Mouse (Mus musculus): ENCODE measurements around the gene Prrx1. TPM values are rescaled to one million over a fixed set of nuclear protein-coding genes. Genes with fewer than 3 reads are reported as not detected.

Gene Prrx1
- polyA plus RNA-seq, 1 experiment: not detected

DNA sequence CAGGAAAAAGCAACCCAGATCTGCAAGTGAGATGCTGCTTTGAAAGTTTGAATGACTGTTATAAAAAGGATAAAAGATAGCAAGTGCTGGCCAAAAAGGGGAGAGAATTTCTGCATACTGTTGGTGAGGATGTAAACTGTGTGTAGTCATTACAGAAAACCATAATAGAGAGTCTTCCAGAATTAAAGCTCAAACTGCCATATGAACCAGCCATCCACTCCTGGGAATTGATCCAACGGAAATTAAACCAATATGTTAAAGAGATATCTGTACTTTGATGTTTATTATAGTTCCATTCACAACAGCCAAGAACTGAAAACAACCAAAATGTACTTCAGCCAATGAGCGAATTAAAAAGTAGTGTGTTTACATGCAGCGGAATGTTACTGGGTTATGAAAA is 37.5 kb upstream of the Prrx1 start:
- TF ChIP-seq TAL1 (IDR thresholded peaks at IDR 0.05; ENCODE audit: low read length): no peak
- no peak for TF ChIP-seq GATA1 (IDR thresholded peaks at IDR 0.05; ENCODE audit: low read length)
- Histone ChIP-seq H3K4me1 (ENCODE audit: control insufficient read depth) (no peaks in the 10 kb centered on the region), H3K36me3 (ENCODE audit: control insufficient read depth) (no peaks in the 10 kb centered on the region), H3K27me3 (ENCODE audit: control insufficient read depth) (no peaks in the 10 kb centered on the region), H3K9me3 (ENCODE audit: control insufficient read depth, low read length) (no peaks in the 10 kb centered on the region), H3K4me3 (replicated peaks) (no peak overlapping the region)

DNA sequence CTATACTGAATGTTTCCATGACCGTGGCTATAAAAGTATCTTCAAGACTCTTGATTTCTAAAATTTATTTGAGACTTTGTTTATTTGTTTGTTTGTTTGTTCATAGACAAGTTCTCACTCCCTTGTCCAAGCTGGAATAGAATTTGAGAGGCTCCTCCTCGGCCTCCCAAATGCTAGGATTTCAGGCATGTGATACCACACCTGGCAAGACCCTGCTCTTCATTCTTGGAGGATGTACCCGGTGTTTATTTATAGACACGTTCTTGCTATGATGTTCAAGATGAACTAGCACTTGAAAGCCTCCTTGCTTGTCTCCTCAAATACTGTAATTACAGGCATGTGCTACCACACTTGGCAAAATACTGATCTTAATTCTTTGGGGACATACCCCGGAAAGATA is 32.0 kb upstream of the Prrx1 start:
- Histone ChIP-seq H3K4me1 (ENCODE audit: control insufficient read depth) (no peaks in the 10 kb centered on the region), H3K36me3 (ENCODE audit: control insufficient read depth) (no peaks in the 10 kb centered on the region), H3K27me3 (ENCODE audit: control insufficient read depth) (no peaks in the 10 kb centered on the region), H3K4me3 (replicated peaks) (no peak overlapping the region), H3K9me3 (ENCODE audit: control insufficient read depth, low read length) (no peaks in the 10 kb centered on the region; the same call in 1 of the 2 replicates)
- TF ChIP-seq GATA1 (IDR thresholded peaks at IDR 0.05; ENCODE audit: low read length) (no peak), TAL1 (IDR thresholded peaks at IDR 0.05; ENCODE audit: low read length) (no peak)

DNA sequence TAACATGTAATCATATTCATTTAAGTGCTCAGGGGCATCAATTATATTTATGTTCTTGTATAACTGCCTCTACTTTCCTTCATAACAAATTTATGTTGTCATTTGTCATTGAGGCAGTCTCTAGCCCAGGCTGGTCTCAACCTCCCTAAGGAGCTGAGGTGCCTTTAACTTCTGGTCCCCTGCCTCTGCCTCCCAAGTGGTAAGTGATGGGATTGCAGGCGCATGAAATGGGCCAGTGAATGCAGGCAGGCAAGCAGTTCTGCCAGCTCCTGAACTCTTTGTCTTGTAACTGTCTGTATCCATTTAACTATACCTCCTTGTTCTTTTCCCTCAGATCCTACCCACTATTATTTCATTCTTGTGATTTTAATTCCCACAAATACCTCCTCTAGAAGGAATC is 31.4 kb upstream of the Prrx1 start:
- Histone ChIP-seq H3K36me3 (ENCODE audit: control insufficient read depth) (no peaks in the 10 kb centered on the region), H3K4me1 (ENCODE audit: control insufficient read depth) (no peaks in the 10 kb centered on the region), H3K9me3 (ENCODE audit: control insufficient read depth, low read length) (no peaks in the 10 kb centered on the region; the same call in 1 of the 2 replicates), H3K4me3 (replicated peaks) (no peak overlapping the region), H3K27me3 (ENCODE audit: control insufficient read depth) (no peaks in the 10 kb centered on the region)
- TF ChIP-seq GATA1 (IDR thresholded peaks at IDR 0.05; ENCODE audit: low read length) (no peak), TAL1 (IDR thresholded peaks at IDR 0.05; ENCODE audit: low read length) (no peak)

DNA sequence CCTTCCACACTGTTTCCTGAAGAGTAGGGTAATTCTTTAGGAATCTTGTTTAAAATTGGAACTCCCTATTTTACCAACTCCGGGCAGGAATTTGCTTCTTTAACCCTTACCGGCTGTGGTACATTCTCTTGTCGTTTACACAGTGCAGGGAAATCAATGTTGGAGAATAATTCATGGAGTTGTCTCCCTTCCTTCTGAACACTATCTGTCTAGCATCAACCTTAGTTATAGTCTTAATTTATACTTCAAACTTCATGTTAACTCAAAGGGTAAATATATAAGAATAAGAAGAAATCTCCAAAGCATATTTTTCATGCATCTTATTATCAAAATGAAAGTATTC is 25.7 kb upstream of the Prrx1 start:
- Histone ChIP-seq H3K36me3 (ENCODE audit: control insufficient read depth) (no peaks in the 10 kb centered on the region), H3K9me3 (ENCODE audit: control insufficient read depth, low read length) (no peaks in the 10 kb centered on the region; the same call in 1 of the 2 replicates), H3K4me1 (ENCODE audit: control insufficient read depth) (no peaks in the 10 kb centered on the region), H3K27me3 (ENCODE audit: control insufficient read depth) (no peaks in the 10 kb centered on the region), H3K4me3 (replicated peaks) (no peak overlapping the region)
- no peak for TF ChIP-seq GATA1 (IDR thresholded peaks at IDR 0.05; ENCODE audit: low read length)
- TF ChIP-seq TAL1 (IDR thresholded peaks at IDR 0.05; ENCODE audit: low read length): no peak

DNA sequence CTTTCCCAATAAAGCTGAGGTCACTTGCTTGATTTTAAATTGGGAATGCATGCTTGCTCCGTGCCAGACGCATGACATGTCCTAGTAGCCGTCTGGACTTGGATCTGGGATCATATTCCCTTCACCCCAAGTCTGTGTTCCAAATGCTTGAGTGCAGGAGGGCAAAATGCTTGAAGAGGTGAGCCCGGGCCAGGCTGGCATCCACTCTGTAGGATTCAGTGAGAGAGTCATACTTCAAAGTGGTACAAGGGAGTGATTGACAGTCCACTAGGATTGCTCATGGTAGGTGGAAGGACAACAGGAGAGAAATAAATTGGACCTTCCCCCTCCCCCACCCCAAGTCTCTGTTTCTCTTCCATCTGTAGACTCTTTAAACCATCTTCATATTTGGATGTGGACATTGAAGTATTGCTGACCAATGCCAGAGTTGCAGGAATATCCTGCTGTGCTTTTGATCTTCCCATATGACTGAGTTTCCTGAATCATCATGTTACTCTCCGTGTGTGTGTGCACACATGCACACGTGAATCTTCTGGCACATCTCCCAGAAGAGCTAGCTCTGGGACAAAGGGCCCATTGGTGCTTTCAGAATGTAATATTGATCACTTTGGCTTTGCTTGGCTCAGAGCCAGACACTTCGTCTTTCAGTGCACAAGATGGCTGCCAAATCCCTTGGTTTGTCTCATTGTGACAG is 25.2 kb upstream of the Prrx1 start:
- H3K9me3 ChIP-seq (ENCODE audit: control insufficient read depth, low read length): no peaks in the 10 kb centered on the region; the same call in 1 of the 2 replicates
- H3K4me3 ChIP-seq (replicated peaks): no peak overlapping the region
- TF ChIP-seq TAL1 (IDR thresholded peaks at IDR 0.05; ENCODE audit: low read length) (no peak), GATA1 (IDR thresholded peaks at IDR 0.05; ENCODE audit: low read length) (no peak)
- no peaks in the 10 kb centered on the region for H3K27me3 ChIP-seq (ENCODE audit: control insufficient read depth)
- no peaks in the 10 kb centered on the region for H3K4me1 ChIP-seq (ENCODE audit: control insufficient read depth)
- H3K36me3 ChIP-seq (ENCODE audit: control insufficient read depth): no peaks in the 10 kb centered on the region

DNA sequence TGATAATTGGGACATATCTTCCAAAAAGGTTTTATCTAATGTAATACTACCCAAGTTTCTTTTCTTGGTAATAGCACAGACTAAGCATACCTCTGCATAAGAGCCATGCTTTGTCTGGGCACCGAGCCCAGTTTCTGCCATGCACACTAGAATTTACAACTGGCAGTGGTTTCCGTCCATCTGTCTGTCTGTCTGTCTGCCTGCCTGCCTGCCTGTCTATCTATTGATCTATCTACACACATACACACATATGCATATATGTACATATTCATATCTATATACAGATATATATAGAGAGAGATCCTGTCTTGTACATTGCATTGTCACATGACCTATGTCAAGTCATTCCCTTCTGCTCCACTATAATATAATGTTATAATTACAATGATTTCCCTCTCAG is 24.3 kb upstream of the Prrx1 start:
- H3K4me3 ChIP-seq (replicated peaks): no peak overlapping the region
- TF ChIP-seq GATA1 (IDR thresholded peaks at IDR 0.05; ENCODE audit: low read length) (no peak), TAL1 (IDR thresholded peaks at IDR 0.05; ENCODE audit: low read length) (no peak)
- H3K36me3 ChIP-seq (ENCODE audit: control insufficient read depth): no peaks in the 10 kb centered on the region
- no peaks in the 10 kb centered on the region for H3K4me1 ChIP-seq (ENCODE audit: control insufficient read depth)
- H3K27me3 ChIP-seq (ENCODE audit: control insufficient read depth): no peaks in the 10 kb centered on the region
- no peaks in the 10 kb centered on the region; the same call in 1 of the 2 replicates for H3K9me3 ChIP-seq (ENCODE audit: control insufficient read depth, low read length)

DNA sequence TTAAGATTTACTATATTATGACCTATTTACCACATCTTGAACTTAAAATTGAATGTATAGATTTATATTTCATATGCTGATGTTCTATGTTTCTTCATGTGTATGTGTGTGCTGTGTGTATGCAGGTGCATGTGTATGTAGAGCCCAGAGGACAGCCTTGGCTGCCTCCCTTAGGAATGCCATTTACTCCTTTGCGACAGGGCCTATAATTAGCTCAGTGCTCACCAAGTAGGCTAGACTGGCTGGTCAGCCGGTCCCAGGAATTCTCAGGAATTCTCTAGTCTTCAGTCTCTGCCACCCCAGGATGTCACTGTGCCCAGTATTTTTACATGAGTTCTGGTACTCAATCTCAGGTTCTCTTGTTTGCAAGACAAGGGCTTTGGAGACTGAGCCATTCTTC is 13.8 kb upstream of the Prrx1 start:
- H3K36me3 ChIP-seq (ENCODE audit: control insufficient read depth): no peaks in the 10 kb centered on the region
- no peak overlapping the region for H3K4me3 ChIP-seq (replicated peaks)
- no peaks in the 10 kb centered on the region for H3K4me1 ChIP-seq (ENCODE audit: control insufficient read depth)
- no peaks in the 10 kb centered on the region for H3K27me3 ChIP-seq (ENCODE audit: control insufficient read depth)
- H3K9me3 ChIP-seq (ENCODE audit: control insufficient read depth, low read length): no peaks in the 10 kb centered on the region
- TF ChIP-seq GATA1 (IDR thresholded peaks at IDR 0.05; ENCODE audit: low read length): no peak
- TF ChIP-seq TAL1 (IDR thresholded peaks at IDR 0.05; ENCODE audit: low read length): no peak

DNA sequence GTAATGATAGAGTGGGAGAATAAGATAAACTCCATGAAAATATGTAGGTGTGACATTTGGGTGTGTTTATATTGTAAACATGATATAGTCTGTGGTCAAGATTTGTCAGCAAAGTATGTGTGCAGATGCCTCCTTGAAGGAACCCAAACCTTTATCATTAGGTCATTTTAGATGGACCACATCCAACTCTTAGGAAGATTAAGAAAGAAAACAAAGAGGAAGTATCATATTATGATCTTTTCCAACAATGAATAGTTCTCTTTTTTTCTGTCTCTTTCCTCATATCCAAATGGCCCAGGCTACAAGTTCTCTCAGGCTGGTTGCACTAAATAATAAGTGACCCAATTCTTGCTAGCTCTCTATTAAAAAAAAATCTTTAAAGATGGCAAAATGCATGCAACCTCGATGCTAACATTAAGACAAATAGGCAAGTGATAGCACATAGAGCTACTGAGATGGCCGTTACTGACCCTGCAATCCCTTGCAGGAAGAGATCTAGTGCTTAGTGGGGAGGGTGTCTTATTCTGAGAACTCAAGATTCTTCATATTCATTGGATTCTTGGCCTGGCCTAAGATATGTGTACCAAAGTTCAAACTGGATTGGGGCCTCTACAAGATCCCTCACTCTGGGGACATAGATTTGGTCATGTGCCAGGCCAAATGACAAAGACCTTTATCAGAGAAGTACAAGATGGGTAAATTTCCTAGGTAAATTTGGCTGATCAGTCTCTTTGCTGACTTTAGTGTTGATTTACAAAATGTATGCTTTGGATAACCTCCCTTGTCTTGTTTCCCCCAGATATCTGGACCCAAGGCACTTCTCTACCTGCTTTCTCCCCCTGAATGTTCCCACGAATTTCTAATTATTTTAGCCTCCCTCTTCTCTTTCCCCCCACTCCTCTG is 6.4 kb upstream of the Prrx1 start:
- Histone ChIP-seq H3K9me3 (ENCODE audit: control insufficient read depth, low read length) (no peaks in the 10 kb centered on the region), H3K36me3 (ENCODE audit: control insufficient read depth) (no peaks in the 10 kb centered on the region), H3K27me3 (ENCODE audit: control insufficient read depth) (peaks cover 17% of the 10 kb centered on the region), H3K4me1 (ENCODE audit: control insufficient read depth) (no peaks in the 10 kb centered on the region), H3K4me3 (replicated peaks) (no peak overlapping the region)
- TF ChIP-seq TAL1 (IDR thresholded peaks at IDR 0.05; ENCODE audit: low read length): no peak
- no peak for TF ChIP-seq GATA1 (IDR thresholded peaks at IDR 0.05; ENCODE audit: low read length)

DNA sequence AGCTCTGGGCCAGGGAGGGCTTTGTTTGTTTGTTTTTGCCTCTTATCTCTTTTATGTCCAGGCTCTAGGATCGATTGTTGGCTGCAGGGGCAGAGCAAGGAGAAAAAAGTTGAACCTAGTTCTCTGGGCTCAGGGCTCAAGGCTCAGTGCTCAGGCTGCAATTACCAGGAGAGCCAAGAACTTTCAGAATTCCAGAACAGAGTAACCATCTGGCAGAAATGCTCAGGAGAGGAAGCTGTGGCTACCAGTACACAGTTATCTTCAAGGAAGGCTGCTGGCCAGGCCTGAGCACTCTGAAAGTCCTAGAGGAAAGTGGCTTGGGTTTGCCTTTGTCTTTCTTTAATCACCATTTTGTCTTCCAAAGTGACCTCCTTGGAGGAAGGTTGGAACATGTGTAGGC is 3.4 kb upstream of the Prrx1 start:
- no peaks in the 10 kb centered on the region; the same call in 1 of the 2 replicates for H3K9me3 ChIP-seq (ENCODE audit: control insufficient read depth, low read length)
- TF ChIP-seq GATA1 (IDR thresholded peaks at IDR 0.05; ENCODE audit: low read length) (no peak), TAL1 (IDR thresholded peaks at IDR 0.05; ENCODE audit: low read length) (no peak)
- no peaks in the 10 kb centered on the region for H3K4me1 ChIP-seq (ENCODE audit: control insufficient read depth)
- H3K27me3 ChIP-seq (ENCODE audit: control insufficient read depth): peaks cover 47% of the 10 kb centered on the region
- H3K36me3 ChIP-seq (ENCODE audit: control insufficient read depth): no peaks in the 10 kb centered on the region
- no peak overlapping the region for H3K4me3 ChIP-seq (replicated peaks)

Data from erythroblast, embryonic 14.5 days (primary cell).